Mouse (Mus musculus): ENCODE results near the gene Thbs1. TPM values are rescaled to one million over a fixed set of nuclear protein-coding genes. Genes with fewer than 3 reads are reported as not detected.

Thbs1 gene
- polyA plus RNA-seq, 1 experiment: 1.8 TPM

GRCm38 (mm10) chr2:118123743-118124142, 12.1 kb downstream of the Thbs1 start:
- TF ChIP-seq POLR2A (IDR thresholded peaks at IDR 0.05; ENCODE audit: control insufficient read depth, extremely low read depth, insufficient read depth, low read length, poor library complexity): no peak
- no peak for TF ChIP-seq CTCF (IDR thresholded peaks at IDR 0.05; ENCODE audit: borderline replicate concordance, control insufficient read depth, extremely low read depth, insufficient read depth, low read length, poor library complexity)
- no peaks in the 10 kb centered on the region for H3K4me1 ChIP-seq (replicated peaks; ENCODE audit: control insufficient read depth, insufficient read depth, low read length)
- WGBS: 93% methylated on average over 9 of the region's 9 CpGs
- no peak for DNase-seq
- H3K27me3 ChIP-seq (ENCODE audit: control insufficient read depth, insufficient read depth, low read length): no peaks in the 10 kb centered on the region
- H3K36me3 ChIP-seq (ENCODE audit: control insufficient read depth, insufficient read depth, low read length): no peaks in the 10 kb centered on the region
- no peak overlapping the region for H3K4me3 ChIP-seq (ENCODE audit: control insufficient read depth, insufficient read depth, low read length)
- no peak overlapping the region for H3K27ac ChIP-seq (ENCODE audit: control insufficient read depth, insufficient read depth, low read length)

GRCm38 (mm10) chr2:118124437-118124836, 12.8 kb downstream of the Thbs1 start:
- H3K27ac ChIP-seq (ENCODE audit: control insufficient read depth, insufficient read depth, low read length): no peak overlapping the region
- WGBS: 95% methylated on average over 7 of the region's 7 CpGs
- no peaks in the 10 kb centered on the region for H3K36me3 ChIP-seq (ENCODE audit: control insufficient read depth, insufficient read depth, low read length)
- no peak overlapping the region for H3K4me3 ChIP-seq (ENCODE audit: control insufficient read depth, insufficient read depth, low read length)
- H3K27me3 ChIP-seq (ENCODE audit: control insufficient read depth, insufficient read depth, low read length): no peaks in the 10 kb centered on the region
- TF ChIP-seq CTCF (IDR thresholded peaks at IDR 0.05; ENCODE audit: borderline replicate concordance, control insufficient read depth, extremely low read depth, insufficient read depth, low read length, poor library complexity) (no peak), POLR2A (IDR thresholded peaks at IDR 0.05; ENCODE audit: control insufficient read depth, extremely low read depth, insufficient read depth, low read length, poor library complexity) (no peak)
- no peak for DNase-seq
- H3K4me1 ChIP-seq (replicated peaks; ENCODE audit: control insufficient read depth, insufficient read depth, low read length): no peaks in the 10 kb centered on the region

GRCm38 (mm10) chr2:118125211-118125939, 13.7 kb downstream of the Thbs1 start:
- WGBS: 86% methylated on average over 11 of the region's 11 CpGs
- no peak overlapping the region for H3K4me3 ChIP-seq (ENCODE audit: control insufficient read depth, insufficient read depth, low read length)
- H3K4me1 ChIP-seq (replicated peaks; ENCODE audit: control insufficient read depth, insufficient read depth, low read length): no peaks in the 10 kb centered on the region
- TF ChIP-seq CTCF (IDR thresholded peaks at IDR 0.05; ENCODE audit: borderline replicate concordance, control insufficient read depth, extremely low read depth, insufficient read depth, low read length, poor library complexity): no peak
- TF ChIP-seq POLR2A (IDR thresholded peaks at IDR 0.05; ENCODE audit: control insufficient read depth, extremely low read depth, insufficient read depth, low read length, poor library complexity): no peak
- no peaks in the 10 kb centered on the region for H3K27me3 ChIP-seq (ENCODE audit: control insufficient read depth, insufficient read depth, low read length)
- H3K36me3 ChIP-seq (ENCODE audit: control insufficient read depth, insufficient read depth, low read length): no peaks in the 10 kb centered on the region
- no peak for DNase-seq
- no peak overlapping the region for H3K27ac ChIP-seq (ENCODE audit: control insufficient read depth, insufficient read depth, low read length)

DNA sequence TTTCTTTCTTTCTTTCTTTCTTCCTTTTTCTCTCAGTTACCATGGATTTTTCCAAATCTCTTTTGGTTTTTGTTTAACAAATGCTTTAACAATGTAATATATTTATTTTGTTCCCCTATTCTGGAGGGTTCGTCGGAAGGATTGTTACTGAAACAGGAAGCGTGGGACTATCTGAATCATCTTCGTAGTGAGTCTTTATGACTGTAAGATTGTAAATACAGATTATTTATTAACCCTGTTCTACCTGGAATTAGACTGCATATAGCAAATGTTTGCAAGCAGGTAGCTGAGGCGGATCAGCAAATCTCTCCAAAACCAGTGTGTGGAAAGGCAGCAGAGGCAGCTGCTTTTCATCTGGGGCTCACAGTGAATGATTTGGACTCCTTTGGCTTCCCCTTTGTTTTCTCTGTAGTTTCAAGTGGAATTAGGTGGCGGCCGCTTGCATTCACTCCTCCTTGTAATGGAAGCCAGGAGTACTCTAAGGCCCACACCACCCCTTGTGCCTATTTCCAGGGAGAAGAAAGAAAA, 14.3 kb downstream of the Thbs1 start:
- TF ChIP-seq CTCF (IDR thresholded peaks at IDR 0.05; ENCODE audit: borderline replicate concordance, control insufficient read depth, extremely low read depth, insufficient read depth, low read length, poor library complexity) (no peak), POLR2A (IDR thresholded peaks at IDR 0.05; ENCODE audit: control insufficient read depth, extremely low read depth, insufficient read depth, low read length, poor library complexity) (no peak)
- no peaks in the 10 kb centered on the region for H3K4me1 ChIP-seq (replicated peaks; ENCODE audit: control insufficient read depth, insufficient read depth, low read length)
- no peaks in the 10 kb centered on the region for H3K36me3 ChIP-seq (ENCODE audit: control insufficient read depth, insufficient read depth, low read length)
- no peaks in the 10 kb centered on the region for H3K27me3 ChIP-seq (ENCODE audit: control insufficient read depth, insufficient read depth, low read length)
- H3K27ac ChIP-seq (ENCODE audit: control insufficient read depth, insufficient read depth, low read length): no peak overlapping the region
- no peak overlapping the region for H3K4me3 ChIP-seq (ENCODE audit: control insufficient read depth, insufficient read depth, low read length)
- 52% methylated on average over 7 of the region's 7 CpGs for WGBS
- DNase-seq: no peak

- Histone ChIP-seq H3K27me3 (ENCODE audit: control insufficient read depth, insufficient read depth, low read length) (no peaks in the 10 kb centered on the region), H3K4me3 (ENCODE audit: control insufficient read depth, insufficient read depth, low read length) (no peak overlapping the region), H3K4me1 (replicated peaks; ENCODE audit: control insufficient read depth, insufficient read depth, low read length) (no peaks in the 10 kb centered on the region), H3K36me3 (ENCODE audit: control insufficient read depth, insufficient read depth, low read length) (no peaks in the 10 kb centered on the region), H3K27ac (ENCODE audit: control insufficient read depth, insufficient read depth, low read length) (no peak overlapping the region)
- TF ChIP-seq POLR2A (IDR thresholded peaks at IDR 0.05; ENCODE audit: control insufficient read depth, extremely low read depth, insufficient read depth, low read length, poor library complexity) (no peak), CTCF (IDR thresholded peaks at IDR 0.05; ENCODE audit: borderline replicate concordance, control insufficient read depth, extremely low read depth, insufficient read depth, low read length, poor library complexity) (no peak)
- DNase-seq: no peak
- WGBS: 90% methylated on average over 5 of the region's 5 CpGs
Measured at GRCm38 (mm10) chr2:118127516-118128288, 16.0 kb downstream of the Thbs1 start.

DNA sequence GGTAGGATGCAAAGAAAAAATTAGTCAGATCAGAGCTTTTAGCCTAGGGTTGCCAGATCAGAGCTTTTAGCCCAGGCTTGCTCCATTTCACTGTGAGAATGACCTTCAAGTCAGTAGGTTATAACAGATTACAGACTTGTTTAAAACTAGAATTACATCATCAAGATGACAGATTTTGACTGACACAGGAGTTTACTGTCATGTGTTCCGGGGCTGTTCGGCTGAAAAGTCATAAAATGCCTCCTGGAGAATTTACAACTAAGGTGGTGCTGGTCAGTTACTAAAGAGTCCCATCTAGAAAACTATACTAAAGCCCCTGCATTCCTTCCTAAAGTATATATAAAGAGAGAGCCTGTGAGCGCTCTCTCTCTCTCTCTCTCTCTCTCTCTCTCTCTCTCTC, 16.6 kb downstream of the Thbs1 start:
- no peaks in the 10 kb centered on the region for H3K27me3 ChIP-seq (ENCODE audit: control insufficient read depth, insufficient read depth, low read length)
- no peaks in the 10 kb centered on the region for H3K4me1 ChIP-seq (replicated peaks; ENCODE audit: control insufficient read depth, insufficient read depth, low read length)
- no peaks in the 10 kb centered on the region for H3K36me3 ChIP-seq (ENCODE audit: control insufficient read depth, insufficient read depth, low read length)
- no peak for TF ChIP-seq CTCF (IDR thresholded peaks at IDR 0.05; ENCODE audit: borderline replicate concordance, control insufficient read depth, extremely low read depth, insufficient read depth, low read length, poor library complexity)
- TF ChIP-seq POLR2A (IDR thresholded peaks at IDR 0.05; ENCODE audit: control insufficient read depth, extremely low read depth, insufficient read depth, low read length, poor library complexity): no peak
- 74% methylated on average over 3 of the region's 3 CpGs for WGBS
- DNase-seq: no peak
- H3K4me3 ChIP-seq (ENCODE audit: control insufficient read depth, insufficient read depth, low read length): no peak overlapping the region
- H3K27ac ChIP-seq (ENCODE audit: control insufficient read depth, insufficient read depth, low read length): no peak overlapping the region
